Mouse (Mus musculus) cortical plate, adult 2 months (tissue): ENCODE results near the gene Ist1.

Source experiments
- CTCF ChIP-seq: fragments of 200-500 bp; IDR thresholded peaks from 2 replicates; pipeline ENCODE4 v1.5.1; 2011; ENCODE audit warnings: mild to moderate bottlenecking, control low read depth, low read length; ENCODE audit not compliant: insufficient read depth; ENCODE audit errors: extremely low read depth
- POLR2A ChIP-seq: fragments of 200-500 bp; IDR thresholded peaks from 2 replicates; pipeline ENCODE4 v1.6.1; 2011; ENCODE audit warnings: mild to moderate bottlenecking, low read length, control low read depth; ENCODE audit not compliant: insufficient read depth; ENCODE audit errors: extremely low read depth

DNA sequence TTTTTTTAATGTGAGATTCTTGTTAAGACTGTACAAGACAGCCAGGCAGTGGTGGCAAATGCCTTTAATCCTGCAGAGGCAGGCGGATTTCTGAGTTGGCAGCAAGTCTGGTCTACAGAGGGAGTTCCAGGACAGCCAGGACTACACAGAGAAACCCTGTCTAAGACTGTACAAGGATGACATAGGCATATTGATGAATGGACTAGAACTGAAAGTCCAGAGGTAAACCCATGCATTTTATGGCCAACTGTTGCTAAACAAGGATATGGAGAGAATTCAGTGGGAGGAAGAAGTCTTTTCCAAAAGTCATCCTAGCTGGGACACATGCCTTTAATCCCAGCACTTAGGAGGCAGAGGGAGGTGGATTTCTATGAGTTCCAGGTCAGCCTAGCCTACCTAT, 4.7 kb upstream of the Ist1 start:
- TF ChIP-seq CTCF (no peak), POLR2A (no peak)
